Mouse (Mus musculus): ENCODE results near the gene Srcin1. TPM values are rescaled to one million over a fixed set of nuclear protein-coding genes. Genes with fewer than 3 reads are reported as not detected.

The Srcin1 gene
- total RNA-seq, 1 experiment from 2014 or later, result 9.9 TPM

DNA sequence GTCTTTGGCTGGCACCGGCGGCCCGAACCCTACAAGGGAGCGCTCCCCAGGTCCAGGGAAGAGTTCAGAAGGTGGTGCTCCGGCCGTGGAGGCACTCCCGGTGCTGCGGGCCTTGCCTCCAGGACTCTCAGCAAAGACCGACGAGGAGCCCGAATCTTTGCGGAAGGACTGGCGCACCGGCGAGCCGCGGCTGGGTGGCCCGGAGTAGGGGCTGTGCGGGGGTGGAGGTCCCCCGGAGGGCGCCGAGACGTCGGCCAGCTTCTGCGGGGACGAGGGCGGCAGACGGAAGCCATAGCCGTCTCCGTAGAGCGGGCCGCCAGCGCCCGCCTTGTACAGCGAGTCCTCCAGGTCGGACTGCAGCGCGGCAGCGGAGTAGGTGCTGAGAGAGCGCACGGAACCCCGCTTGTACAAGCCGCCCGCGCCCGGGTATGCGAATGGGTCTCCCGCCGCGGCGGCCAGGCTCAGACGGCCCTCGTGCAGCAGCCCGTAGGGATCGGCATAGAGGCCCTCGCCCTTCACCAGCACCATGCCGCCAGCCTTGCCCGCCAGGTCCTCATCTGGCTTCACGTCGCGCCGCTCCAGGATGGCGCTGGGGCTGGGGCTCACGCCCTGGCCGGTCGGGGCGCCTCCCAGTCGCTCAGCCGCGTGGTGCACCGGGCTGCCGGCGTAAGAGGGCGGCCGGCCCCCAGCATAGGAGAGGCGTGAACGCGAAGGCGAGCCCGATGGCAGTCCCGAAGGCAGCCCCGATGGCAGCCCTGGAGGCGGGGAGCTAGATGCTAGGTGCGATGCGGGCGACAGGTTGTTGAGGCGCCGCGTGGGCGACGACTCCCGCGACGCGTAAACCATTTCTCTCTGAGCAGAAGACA lies 41.3 kb downstream of the Srcin1 start:
- DNase-seq, result no peak

DNA sequence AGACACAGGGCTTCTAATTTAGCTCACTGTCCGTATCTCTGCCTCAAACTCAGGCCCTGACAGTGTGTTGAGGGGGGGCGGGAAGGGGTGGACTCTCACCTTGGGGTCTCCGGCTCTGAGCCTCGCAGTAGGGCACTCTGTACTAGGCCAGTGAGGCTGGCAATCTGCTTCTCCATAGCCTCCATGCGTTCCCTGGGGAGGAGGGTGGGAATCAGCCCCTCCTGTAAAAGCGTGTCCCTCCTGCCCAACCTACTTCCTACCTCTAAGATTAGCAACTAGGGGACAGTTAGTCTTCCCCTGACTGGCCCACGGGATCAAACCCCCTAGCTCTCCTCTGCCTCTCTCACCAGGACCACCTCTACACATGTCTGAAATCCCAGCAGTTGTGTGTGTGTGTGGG lies 42.3 kb downstream of the Srcin1 start:
- DNase-seq, result no peak

DNA sequence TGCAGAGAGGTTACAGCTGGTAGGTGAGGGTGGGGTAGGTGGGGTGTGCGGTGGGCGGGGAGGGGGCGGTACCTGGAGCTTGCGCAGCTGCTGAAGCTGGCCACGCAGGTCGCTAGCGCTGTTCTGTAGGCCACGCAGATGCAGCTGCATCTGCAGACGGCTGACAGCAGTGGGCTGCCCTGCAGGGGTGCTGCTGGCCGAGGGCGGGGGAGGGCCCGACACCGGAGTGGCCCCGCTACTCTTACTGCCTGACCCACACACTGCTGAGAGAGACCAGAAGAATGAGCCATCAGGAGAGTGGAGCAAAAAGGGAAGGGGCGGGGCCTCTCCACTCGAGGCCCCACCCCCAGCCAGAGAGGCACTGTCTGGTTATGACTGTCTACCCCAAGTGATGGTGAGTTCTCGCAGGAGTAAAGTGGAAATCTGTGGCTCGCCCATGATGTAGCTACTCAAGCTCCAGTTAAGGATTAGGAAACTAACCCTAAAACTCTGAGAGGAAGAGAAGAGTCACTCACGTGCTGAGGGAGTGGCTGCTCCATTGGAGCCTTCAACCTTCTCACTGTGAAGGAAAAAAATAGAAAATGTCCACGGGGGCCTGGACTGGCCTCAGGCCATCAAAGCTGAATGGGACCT lies 42.9 kb downstream of the Srcin1 start:
- no peak for DNase-seq

DNA sequence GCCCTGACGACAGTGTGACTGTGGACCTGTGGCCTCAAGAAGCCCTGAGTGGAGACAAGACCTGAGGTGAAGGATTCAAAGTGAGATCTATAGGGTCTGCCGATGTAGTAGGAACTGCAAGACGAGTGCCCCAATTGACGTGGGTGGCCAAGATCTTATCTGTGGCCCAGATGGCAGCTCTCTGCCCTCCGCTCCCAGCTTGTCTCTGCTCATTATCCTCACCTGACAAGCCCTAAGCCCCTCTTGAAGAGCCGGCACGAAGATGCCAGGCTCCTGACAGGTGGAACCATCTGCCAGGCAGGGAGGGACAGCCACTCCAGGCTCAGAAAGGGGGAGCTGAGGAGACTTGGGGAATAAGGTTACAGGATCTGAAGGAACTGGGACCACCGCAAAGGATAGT lies 43.6 kb downstream of the Srcin1 start:
- no peak for DNase-seq

DNA sequence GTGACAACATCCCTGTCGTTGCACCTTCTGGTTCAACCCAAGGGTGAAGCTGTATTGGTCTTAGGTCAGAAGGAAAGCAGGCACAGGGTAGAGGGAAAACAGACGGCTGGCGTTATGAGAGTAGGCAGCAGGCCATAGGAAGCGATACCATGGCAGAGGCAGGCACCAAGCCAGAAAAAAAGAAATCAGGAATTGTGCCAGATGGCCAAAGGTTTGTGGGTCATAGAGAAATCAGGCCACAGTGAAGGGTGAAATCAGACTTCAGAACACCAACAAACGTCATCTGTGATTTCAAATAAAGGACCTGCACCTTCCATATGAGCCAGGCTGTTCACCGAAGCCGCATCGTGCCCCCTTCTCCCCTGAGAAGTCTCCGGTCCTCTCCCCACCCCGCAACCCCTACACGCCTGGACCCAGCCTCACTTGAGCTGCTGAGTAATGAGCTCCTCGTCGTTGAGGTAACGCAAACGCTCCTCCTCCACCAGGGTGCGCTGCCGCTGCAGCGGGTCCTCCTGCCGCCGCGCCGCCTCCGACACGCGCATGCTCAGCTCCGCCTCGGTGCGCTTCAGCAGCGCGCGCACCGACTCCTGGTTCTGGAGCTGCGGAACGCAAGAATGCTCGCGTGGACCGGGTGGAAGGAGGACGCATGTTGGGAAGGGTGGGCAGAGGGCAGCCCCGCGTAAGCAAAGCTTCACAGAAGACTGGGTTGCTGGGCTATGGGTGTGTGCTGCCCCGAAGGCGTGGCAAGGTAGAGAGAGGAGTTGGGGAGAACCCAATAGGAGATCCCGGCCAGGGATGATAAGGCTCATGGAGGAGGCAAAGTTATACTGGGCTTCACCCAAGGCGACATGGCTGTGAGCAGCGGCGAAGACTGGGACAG lies 44.4 kb downstream of the Srcin1 start:
- DNase-seq, result peak; percentile 95

DNA sequence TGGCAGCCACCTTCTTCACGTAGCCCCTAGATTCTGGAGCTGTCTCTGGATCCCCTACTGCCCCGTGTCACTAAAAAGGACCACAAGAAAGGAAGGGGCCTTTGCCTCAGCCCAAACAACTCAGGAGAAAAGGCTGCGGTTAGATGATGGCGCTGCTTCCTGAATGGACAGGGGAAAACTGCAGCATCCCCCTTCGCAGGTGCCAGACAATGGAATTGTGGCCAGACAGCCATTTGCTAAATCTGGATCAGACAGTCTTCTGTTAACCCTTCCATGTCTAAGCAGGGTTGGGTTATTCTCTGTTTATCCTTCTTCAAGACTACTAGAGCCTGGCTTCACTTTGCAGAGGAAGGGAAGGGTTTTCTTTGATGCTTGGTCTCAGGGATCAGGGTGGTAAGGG lies 45.0 kb downstream of the Srcin1 start:
- no peak for DNase-seq

DNA sequence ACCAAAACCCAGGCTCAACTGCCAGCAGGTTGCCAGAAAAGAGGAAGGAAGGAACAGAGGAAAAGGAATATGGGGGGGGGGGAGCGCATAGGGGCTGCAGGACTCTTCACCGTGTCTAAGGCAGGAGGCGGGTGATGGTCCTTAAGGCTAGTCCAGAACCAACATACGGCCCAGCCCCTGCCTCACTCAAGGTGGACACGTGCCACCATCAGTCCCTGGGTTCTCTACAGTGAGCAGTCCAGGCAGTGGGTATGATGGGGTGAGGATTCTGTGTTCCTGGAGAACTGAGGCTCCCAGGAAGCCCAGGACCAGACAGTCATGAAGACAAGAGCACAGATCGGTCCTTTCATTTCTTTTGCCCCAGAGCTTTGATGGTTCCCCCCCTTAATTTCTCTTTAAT lies 45.9 kb downstream of the Srcin1 start:
- DNase-seq, result no peak

DNA sequence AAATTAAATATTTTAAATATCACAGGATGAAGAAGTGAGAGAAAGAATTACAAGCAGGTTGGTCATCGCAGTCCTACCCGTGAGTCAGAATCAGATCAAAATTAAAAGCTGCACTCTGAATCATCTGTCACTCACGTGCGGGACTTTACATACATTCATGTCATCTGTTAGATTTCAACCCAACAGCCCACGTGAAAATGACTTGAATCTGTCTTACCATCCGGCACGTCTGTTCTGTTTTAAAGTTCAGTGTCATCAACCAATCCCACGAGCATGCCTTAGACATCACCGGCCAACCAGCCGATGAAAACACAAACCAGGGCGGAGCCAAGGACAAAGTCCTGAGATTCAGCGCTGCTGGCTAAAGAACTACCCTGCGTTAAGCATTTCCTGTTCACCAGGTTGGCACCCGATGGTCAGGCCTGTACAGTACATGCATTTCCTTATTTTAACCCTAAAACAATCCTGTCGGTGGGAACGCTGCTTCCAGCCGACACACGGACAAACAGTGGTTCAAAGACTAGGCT lies 47.6 kb downstream of the Srcin1 start:
- DNase-seq, result no peak

DNA sequence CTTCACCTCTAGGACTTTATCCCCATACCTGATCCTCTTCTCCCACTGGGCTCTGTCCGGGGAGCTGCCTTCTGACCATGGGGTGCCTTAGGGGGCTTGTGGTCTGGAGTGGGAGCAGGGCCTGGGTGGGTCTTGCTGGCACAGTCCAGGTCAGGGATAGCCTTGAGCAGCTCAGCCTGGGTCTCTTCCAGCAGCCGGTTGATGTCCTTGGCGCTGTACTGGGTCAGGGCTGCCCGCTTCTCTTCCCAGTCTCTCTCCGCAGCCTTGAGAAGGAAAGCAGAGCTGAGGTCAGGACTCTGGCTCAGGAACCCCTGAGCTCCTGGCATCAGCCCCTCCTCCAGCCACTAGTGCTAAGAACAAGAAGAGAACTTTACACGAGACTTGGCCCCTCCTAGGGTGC lies 50.7 kb downstream of the Srcin1 start:
- DNase-seq, result peak; percentile 72

DNA sequence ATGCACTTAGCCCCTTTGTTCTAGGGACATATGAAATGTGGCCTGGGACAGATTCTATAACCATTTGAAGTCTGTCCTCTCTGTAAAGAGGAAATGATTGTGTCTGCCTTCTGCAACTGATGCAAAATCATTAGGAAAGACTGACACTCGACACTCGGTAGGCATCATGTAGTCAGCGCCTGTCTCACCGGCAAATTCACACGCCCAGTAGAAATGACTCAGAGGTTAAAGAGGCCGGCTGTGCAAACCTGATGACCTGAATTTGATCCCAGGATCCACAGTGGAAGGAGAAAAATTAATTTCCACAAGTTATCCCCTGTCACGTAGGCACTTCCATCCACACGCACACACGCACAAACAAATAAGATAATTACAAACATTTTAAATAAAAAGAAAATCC lies 51.7 kb downstream of the Srcin1 start:
- no peak for DNase-seq

DNA sequence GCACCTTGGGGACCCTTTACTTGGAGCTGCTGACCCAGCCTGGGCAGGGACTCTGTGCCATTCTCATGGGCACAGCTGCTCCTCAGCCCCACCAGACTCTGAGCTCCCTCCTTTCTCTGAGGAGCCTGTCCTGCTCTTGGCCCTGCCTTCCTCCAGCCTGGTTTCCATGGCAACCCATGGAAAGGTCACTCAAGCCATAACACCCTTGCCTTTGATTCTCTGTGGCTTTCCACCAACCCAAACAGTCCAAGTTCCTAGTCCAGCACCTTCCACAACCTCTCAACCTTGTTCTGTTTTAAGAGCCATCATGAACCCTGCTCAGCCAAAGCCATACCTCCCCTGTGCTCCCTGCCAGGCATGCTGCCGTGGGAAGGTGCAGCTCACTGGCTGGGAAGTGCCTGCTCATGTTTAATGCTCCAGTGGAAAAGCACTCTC lies 52.1 kb downstream of the Srcin1 start:
- DNase-seq, result peak; percentile 71

DNA sequence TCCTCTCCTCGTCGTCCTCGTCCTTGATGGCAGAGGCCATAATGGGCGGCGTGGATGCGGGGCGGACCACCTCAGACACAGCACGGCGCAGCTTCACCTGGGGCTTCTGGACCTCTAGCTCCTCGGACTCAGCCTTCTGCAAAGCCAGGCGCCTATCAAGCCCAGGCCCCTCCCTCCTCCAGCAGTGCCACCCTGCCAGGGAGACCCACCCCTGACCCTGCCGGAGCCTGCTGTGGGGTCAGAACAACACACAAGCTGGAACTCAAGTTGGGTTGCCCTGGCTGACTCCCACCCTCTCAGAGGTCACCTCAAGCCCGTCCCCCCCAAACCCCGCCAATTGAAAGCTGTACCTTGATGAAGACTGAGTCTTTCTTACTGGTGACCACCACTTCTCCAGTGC lies 52.9 kb downstream of the Srcin1 start:
- DNase-seq, result peak; percentile 36

DNA sequence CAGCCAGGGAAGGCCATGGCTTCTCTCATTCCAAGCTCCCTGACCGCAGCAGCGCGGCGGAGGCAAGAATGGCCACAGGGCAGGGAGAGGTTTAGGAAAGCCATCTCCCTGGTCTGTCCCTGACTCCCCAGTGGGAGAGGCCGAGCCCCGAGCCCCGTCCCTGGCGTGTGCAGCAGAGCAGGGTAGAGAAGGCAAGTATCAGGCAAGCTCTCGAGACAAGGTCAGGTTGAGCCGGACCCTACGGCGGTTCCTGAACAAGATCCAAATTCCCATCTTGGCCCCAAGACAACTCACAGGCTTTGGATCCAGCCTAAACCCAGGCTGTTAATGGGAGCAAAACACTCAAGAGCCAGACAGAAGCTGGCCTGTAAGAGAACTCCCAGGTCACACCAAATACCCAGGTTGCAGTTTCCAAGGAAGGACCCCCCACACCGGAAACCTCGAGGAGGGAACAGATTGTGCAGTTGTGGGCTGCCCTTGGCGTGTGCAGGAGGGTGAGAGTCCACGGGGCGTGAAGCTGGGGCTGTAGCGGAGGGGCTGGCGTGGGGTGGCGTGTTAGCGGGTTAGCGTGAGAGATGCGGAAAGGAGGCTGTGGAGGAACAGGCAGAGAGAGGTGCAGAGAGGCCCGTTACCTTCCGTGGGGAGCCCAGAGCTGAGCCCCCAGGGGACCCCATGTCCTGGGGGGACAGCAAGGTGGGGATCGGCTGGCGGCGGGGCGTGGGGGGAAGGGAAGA lies 54.1 kb downstream of the Srcin1 start:
- no peak for DNase-seq

DNA sequence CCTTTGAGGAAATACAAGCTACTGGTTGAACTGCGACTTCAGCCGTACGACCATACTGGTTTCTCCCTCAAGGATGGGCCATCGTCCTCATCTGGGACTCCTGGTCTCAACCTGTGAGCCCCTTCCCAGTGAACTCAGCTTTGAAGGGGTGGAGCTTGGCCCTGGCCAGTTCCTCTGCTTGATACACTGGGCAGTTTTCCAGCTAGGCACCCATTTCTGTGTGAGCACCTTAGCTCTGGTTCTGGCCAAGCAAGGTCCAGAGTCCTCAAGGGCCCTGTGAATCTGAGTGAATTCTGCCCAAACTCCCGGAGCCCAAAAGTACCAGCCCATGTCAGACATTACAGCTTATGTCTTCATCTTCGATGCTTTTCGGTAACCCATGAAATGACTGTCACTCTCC lies 55.4 kb downstream of the Srcin1 start:
- DNase-seq, result no peak

DNA sequence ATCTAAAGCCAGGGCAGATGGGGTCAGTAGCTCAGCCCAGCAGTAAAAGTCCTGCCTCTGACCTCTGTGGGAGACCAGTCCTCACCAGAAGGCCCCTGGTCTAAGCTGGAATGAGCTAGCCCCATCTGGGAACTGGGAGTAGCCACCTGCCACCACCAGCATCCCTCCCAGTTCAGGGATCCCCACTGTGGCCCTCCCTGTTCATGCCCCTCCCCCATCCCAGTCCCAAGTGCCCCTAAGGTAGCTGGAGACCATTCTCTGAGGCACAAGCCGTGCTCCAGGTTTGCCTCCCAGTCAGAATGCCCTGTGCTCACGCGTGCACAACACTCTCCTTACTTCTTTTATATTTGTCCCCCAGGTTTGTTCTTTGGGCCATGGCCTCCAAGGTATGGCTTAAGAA lies 62.9 kb downstream of the Srcin1 start:
- no peak for DNase-seq

DNA sequence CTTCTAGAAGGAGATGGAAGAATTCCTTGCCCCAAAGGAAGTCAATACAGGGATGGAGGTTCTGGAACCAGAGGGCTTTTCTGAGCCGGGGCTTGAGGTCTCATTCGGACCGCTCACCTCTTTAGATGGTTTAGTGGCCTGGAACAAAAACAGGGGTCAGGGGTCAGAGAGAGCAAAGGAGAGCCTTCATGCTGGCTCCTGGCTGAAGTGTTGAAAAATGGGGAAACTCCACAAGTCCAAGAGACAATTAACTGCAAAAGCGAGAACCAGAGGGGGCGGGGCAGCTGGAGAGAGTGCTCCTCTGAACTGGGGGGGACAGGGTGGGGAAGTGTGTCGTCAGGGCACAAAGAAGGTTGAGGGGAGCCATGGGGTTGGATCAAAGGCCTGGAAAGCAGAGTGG lies 63.5 kb downstream of the Srcin1 start:
- DNase-seq, result no peak

DNA sequence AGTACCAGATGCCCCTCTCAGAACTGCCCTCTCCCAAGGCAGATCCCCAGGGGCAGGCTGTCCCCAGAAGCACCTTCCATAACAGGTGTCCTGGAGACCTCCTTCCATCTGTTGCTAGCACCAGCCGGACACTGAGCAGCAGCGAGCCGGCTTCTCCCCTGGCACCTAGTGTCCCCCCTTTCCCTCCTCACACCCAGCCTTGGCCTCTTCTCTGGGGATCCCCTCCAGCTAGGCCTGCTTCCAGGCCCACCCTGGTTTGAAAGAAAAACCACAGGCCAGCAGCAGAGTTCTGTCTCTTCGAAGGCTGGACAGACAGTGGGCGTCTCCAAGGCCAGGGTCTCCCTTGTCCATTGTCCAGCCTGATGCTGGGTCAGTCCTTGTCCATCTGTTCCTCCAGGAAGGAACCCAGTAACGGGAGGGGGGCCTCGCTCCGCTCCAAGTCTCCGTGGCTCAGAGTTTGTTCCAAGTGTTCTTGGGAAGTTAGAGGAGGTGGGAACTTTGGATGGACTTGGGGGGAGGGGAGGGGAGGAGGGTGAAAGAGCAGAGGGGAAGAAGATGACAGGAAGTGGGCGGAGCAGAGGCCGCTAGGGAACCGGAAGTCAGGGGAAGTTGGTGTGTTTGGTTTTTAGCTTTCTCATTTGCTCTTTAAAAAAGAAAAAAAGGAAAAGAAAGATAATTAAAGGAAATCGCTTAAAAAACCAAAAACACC lies 64.2 kb downstream of the Srcin1 start:
- DNase-seq, result no peak

DNA sequence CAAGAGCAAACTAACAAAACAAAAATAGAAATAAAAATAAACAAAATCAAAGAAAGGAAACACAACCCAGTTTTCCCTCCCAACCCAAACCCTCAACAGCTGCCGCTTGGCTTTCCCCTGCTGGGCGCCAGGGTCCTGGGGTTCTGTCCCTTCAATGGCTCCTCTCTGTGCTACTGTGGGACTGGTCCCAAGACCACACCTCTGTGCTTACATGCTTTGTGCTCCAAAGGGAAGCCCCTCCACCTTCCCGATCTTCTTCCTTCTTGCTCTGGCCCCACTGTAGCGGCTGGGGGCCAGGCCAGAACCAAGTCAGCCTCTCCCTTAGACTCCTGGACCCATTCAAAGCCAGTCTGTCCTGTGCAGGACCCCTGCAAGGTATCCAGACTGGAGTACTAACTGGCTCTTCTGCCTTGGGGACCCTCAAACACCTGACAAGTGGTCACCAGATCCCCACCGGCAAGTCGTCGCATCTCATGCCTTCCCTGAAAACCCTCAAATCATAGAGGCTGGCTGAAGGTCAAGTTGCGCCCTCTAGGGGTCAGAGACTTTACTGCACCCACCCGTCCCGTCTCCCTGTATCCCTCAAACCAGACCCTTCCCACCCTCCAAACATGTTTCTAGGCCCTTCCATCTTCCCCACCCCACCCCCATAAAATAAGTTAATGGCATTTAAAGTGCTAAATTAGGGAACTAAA lies 64.9 kb downstream of the Srcin1 start:
- DNase-seq, result peak; percentile 76

DNA sequence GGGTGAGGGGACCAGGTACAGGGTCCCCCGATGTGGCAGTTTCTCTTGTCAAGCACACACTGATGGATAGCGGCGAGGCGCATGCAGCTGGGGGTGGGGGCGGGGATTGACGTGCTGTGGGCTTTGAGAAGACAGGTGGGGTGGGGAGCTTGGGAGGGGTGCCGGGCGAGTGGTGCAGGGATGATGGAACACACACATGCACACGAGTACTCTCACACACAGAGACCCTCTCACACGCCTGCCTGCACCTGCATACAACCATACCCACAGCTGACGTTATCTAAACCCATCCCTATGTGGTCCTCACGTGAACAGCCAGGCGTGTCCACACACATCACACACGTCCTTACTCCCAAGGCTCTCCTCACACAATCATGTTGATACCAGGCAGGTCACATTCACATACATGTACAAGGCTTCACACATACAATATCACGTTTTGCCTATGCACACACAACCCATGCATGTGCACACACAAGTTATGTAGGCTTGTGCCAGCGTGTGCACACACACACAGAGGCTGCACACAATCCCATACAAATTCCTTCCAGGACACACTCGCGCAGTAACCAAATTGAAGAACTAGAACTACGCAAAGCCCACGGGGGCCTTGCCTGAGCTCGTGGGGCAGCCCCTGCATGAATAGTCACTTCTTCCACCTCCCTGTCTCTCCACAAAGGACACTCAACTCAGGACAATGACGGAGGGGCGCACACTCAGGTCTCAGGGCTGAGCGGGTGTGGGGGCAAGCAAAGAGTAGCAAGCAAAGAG lies 66.1 kb downstream of the Srcin1 start:
- DNase-seq, result no peak

DNA sequence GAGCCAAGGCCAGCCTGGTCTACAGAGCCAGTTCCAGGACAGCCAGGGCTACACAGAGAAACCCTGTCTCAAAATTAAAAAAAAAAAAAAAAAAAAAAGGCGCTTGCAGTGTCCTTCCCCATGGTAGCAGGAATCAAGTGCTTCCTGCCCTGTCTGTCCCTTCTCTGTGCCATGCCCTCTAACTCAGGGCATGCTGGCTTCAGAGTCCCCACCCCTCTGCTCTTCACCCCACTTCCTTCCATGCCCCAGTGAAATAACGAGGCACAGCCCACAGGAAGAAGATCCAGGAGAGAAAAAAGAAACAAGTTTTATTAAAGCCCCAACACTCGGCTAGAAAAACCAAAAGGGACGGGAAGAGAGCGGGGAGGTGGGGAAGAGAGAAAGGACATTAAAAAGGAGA lies 66.9 kb downstream of the Srcin1 start:
- no peak for DNase-seq
